Mouse (Mus musculus): ENCODE results near the gene Vps26c. TPM values are rescaled to one million over a fixed set of nuclear protein-coding genes. Genes with fewer than 3 reads are reported as not detected.
A peak's percentile ranks its signal among the peaks of the same experiment; 100 is the strongest.
"Not testable (repeated sequence)": the region's sequence is repeated elsewhere in the genome, so short reads cannot be mapped to it uniquely, and the experiment has no call there.

Vps26c gene
- polyA plus RNA-seq, 3 experiments from 2014 or later = 75.1 to 91.9 (median 89.0) TPM

DNA sequence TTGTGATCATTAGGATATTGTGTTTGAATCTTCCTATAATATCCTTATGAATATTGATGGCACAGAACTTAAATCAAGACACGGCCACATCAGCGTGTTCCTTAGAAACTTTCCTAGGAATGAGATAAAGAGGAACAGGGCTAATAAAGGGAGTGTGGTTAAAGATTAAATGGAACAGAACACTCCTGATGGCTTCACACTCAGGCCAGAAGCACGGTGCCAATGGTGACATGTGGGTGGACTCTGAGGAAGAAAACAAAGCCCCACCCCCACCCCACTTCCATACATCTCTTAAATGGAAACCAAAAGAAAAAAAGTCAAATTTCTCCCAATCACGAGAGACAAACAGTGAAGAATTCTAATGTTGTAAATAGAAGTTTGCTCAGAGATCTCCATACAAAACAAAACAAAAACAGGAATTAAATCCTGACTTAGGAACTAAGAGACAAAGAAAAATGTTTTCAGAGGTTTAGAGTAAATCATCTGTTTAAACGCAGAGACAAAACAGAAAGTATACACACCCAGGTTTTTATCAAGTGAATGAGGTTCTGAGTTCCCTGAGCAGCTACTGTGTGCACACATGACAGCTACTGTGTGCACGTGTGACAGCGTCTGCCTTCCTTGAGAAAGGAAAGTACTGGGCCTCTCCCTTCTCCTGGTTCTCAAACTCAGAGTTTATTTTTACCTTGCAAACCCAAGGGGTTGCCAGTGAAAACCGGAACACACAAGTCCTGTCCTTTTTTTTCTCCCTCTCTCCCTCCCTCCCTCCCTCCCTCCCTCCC is 19.3 kb upstream of the Vps26c start:
- ATAC-seq = no peak

GRCm38 (mm10) chr16:94544540-94545105 is 18.0 kb upstream of the Vps26c start:
- no peak for ATAC-seq

GRCm38 (mm10) chr16:94542898-94543297 is 16.3 kb upstream of the Vps26c start:
- ATAC-seq = no peak

DNA sequence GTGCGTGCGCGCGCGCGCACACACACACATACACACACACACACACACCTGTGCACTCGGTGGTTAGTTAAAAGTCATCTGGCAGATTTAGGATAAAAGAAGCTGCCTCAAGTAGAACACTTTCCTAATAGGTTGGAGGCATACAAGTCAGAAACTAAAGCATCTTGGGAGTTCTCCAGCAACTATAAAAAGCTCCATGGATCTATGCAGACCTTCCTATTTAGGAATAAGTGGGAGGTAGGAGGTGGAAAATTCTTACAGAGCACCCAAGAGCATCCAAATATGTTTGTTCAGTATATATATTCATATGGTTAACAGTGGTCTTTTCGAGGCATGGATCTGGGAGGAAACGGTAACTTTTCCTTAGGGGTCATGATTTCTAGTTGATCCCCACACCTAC is 13.5 kb upstream of the Vps26c start:
- ATAC-seq = no peak

DNA sequence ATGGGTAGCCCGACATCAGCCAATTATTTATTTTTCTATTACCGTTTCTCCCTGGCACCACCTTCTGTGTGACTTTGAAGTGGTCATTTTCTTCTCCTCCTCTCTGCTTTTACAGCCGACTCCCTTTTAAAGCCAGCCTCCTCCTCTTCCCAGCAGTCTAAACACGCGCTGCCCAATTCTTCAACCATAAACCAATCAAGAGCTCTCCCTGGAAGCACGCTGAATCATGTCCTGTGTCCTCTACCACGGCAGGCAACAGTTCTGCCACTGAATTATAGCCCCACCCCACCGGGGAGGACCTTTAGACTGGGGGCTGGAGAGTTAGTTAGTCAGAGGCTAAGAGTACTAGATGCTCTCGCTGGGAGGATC is 10.5 kb upstream of the Vps26c start:
- no peak for ATAC-seq

- no peak for ATAC-seq
Observed at GRCm38 (mm10) chr16:94536417-94537158, 10.0 kb upstream of the Vps26c start.

DNA sequence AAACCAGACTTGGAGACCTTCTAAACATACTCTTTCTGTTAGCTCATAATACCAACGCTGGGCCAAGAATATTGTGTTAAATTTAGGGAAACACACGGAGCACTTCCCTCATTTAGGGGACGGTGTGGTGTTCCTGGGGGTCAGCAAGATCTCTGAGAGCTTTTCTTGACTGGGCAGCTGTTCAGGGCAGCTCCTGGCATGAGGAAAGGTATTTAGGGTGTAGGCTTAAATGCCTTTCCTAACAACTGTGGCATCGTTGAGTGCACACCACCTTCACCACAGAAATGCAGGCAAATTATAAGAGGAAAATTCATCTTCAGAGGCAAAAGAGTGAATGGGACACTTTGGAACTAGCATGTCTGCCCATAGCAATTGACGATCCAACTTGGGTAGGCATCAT is 9.1 kb upstream of the Vps26c start:
- ATAC-seq = no peak

DNA sequence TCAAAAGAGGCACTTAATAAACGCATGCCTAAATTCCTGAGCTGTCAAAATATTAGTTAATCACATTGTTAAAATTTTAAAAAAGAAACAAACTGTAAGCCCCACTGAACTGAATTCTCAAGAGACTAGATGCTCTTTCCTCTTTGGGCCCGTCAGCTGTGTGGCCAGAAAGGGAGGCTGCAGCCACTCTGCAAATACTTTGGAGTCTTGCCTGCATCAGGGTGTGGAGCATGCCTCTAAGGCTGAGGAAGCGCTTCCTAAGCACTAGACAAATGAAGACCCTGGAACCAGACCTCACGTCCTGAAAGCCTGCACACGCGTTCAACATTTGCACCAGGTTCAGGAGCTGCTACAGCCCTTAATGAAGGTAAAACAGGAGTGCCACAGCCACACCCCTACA is 7.0 kb upstream of the Vps26c start:
- no peak for ATAC-seq

DNA sequence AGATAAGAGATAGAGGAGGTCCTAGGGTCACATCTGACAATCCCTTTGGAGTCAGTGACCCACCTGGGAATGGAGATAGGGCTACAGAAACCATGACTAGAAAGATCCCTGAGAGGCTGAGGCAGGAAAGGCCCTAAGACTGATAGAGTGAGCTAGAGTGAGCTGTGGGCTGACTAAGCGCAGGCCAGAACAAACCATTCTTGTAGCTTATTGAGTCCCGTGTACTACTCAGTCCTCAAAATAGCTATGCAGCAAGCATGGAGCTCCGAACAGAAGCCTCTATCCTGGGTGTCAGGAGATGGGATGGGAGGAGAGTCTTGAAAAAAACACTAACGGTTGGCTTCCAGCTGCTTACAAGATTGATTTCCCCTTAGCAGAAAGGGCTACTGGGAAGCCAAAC is 4.6 kb upstream of the Vps26c start:
- no peak for ATAC-seq

- no peak for ATAC-seq
Observed at GRCm38 (mm10) chr16:94527546-94527945, 916 bp upstream of the Vps26c start.

DNA sequence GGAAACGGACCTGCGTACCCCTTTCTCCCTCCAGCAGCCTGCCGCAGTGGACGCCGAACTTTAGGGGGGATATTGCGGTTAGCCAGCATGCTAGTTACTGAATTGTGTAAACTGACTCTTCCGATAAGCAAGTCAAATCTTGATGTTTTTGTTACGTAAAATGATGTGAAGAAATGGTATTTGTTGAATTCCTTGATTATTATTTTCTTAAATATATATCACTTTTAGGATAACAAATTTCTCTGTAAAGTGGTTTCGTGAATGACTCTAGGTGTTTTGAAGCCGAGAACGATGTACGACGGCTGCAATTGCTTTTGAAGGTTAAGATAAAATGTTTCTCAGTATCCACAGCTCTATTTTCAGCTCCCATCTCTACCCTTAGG is 513 bp upstream of the Vps26c start:
- ATAC-seq = no peak

- peak; percentile 2 for ATAC-seq
Observed at GRCm38 (mm10) chr16:94525955-94526343, 681 bp downstream of the Vps26c start.

DNA sequence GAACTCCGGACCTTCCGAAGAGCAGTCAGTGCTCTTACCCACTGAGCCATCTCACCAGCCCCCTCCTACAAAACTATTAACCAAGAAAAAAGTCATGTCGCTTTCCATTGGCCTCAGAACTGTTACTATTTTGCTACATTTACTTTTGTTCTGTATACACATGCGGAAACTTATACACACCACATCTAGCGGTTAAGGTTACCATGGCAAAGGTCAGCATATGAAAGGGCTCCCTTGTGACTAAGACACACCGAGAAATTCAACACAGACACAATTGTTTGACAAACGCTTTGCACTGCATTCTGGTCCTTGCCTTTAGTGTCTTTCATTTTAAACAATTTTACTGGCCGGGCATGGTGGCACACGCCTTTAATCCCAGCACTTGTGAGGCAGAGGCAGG is 1.9 kb downstream of the Vps26c start:
- ATAC-seq = no peak

DNA sequence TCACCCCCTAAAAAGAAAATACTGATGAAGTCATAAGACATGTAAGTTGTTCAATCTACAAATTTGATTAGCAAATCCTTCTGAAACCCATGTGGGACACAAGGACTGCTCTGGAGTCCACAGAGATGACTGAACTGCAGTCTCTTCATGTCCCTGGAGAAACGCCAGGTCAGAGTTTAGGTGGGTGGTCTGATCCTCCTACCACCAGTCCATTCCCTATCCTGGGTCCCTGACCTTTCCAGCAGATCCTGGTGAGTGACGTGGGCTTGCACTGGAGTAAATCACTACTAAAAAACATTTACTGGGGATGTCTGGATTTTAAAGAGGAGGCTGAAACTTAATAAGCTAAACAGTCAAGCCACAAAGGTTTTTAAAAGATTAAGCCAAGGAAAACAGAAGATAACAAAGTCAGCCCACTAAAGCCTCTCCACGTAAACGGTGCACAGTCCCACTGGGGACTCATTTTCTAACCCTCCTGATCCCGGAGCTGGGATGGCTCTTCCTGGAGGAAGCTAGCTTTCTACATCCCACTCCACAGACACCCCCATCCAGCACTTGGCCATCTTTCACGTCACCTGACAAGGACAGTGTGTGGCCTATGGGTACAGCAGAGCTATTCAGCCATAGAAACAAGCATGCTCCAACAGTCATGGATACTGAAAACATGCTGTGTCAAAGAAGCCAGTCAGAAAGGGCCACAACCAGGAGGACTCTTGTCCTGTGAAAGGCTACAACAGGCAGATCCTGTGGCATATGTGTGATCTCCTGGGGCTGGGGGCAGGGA is 2.8 kb downstream of the Vps26c start:
- no peak for ATAC-seq

DNA sequence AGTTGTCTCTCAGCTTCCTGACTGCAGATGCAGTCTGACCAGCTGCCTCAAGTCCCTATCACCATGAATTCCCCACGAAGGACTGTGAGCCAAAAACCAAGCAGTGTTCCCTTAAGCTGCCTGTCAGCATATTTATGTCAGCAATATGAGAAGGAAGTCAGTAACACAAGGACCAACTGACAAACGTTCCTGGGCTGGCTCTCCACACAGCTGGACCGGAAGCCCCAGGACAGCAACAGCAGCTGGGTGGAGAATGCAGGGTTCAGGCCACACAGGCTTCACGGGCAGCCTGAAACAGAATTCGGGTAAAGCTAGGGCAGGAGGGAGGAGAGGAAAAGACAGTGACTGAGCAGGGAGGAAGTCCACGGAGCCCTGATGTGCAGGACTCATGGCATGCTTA is 7.6 kb downstream of the Vps26c start:
- ATAC-seq = no peak

GRCm38 (mm10) chr16:94517606-94518005 is 9.0 kb downstream of the Vps26c start:
- ATAC-seq = no peak

DNA sequence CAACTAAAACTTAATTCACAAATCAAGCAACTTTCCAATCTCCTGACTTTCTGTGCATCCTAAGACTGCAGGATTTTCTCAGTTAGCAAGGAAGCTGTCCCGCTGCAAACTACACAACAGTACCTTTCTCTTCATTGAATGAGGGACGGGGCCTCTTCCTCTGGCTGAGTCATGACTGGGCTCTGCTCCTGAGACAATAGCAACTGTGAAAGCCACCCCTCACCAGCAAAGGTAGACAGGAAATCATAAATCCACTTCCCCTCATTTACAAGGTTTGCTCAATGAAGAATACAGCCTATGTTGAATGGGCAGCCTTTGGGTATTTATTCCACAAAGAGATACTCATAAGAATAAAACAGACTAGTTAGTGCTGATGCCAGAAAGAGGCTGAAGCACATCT is 16.6 kb downstream of the Vps26c start:
- ATAC-seq = peak; percentile 70

- ATAC-seq = no peak
Observed at GRCm38 (mm10) chr16:94508769-94509168, 17.9 kb downstream of the Vps26c start.

DNA sequence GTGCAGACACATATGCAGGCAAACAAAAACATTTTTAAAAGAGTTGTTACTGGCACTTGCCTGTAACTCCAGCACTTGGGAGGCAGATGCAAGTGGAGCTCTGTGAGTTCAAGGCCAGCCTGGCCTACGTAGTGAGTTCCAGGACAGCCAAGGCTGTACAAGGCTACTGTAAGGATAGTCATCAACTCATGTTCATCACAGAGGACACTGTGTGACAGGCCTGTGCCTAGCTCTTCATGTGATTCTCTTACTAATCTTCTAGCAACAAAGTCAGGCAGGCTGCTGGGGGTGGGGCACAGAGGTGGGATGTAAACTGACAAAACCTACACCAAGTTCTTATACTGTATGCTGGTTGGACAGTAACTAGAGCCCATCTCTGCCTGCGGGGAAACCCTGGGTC is 19.6 kb downstream of the Vps26c start:
- ATAC-seq = no peak

- ATAC-seq = no peak
Observed at GRCm38 (mm10) chr16:94504192-94504591, 22.4 kb downstream of the Vps26c start.

DNA sequence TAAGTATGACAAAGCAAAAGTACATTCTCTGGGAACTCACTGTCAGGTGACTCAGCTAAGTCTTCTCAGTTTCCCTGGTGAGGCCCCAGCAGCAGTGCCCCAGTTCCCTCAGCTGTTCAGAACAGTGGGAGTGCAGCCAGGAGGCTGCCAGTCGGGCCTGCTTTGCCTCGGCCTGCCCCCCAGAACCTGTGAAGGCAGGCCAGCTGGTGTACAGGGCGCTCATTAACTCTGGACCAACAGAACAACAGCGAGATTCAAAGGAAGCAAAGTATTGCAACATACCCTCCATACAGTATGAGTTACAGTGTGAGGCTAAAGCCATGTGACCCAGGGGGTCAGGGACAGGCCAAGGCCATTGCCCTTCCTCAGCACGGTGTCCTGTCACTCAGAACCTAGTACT is 28.7 kb downstream of the Vps26c start:
- ATAC-seq = no peak

DNA sequence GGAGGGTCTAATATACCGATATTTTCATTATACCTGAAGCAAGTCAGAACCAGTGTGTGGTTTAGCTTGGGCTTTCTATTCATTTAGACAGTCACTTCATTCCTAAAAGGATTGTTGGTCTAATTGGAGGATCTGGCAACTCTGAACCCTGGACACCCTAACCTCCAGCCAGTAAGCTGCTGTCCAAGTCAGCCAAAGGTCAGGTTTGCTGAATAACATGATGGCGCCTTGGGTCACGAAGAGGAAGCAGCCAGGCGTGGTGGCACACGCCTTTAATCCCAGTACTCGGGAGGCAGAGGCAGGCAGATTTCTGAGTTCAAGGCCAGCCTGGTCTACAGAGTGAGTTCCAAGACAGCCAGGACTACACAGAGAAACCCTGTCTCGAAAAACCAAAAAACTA is 29.5 kb downstream of the Vps26c start:
- not testable (repeated sequence) for ATAC-seq

GRCm38 (mm10) chr16:94489326-94489725 is 37.3 kb downstream of the Vps26c start:
- no peak for ATAC-seq
